ENCODE assay signal across 24 mouse cellular contexts in genomic region chr14:22201667-22202066, GRCm38 (mm10).
"Had no signal": no experiment of that assay in that cellular context is flagged by ENCODE, and none has a peak within 500 bp of the region (broad histone marks: within the 10 kb centered on the region; RNA-seq: fewer than 3 reads in every experiment).

No protein-coding gene starts in this region.

- DNase-seq: gastrocnemius, postnatal 14 days; gastrocnemius, postnatal 36 days; heart, adult 18-20 months; heart, postnatal 10 days; heart, postnatal 36 days; kidney, adult 11 months; kidney, adult 2 months; kidney, adult 9 months; kidney, postnatal 14 days; kidney, postnatal 36 days; layer of hippocampus, adult 9-11 months; layer of hippocampus, postnatal 36 days; left cerebral cortex, postnatal 4 days had no signal

- H3K9ac ChIP-seq: heart, embryonic 13.5 days; hindbrain, embryonic 13.5 days; hindbrain, embryonic 15.5 days; kidney, embryonic 15.5 days; limb, embryonic 13.5 days; limb, embryonic 15.5 days; liver, embryonic 14.5 days had no signal

- H3K4me1 ChIP-seq: kidney, embryonic 15.5 days; limb, embryonic 13.5 days; limb, embryonic 15.5 days had no signal

- H3K36me3 ChIP-seq: heart, embryonic 13.5 days; hindbrain, embryonic 13.5 days; hindbrain, embryonic 15.5 days; kidney, embryonic 15.5 days; limb, embryonic 13.5 days; limb, embryonic 15.5 days had no signal

- H3K4me3 ChIP-seq: heart, embryonic 13.5 days; hindbrain, embryonic 13.5 days; hindbrain, embryonic 15.5 days; kidney, embryonic 15.5 days; limb, embryonic 13.5 days; limb, embryonic 15.5 days had no signal

- H3K27ac ChIP-seq: heart, embryonic 13.5 days; hindbrain, embryonic 13.5 days; hindbrain, embryonic 15.5 days; hindbrain, postnatal 0 days; kidney, embryonic 15.5 days; kidney, postnatal 0 days; limb, embryonic 13.5 days; limb, embryonic 15.5 days; liver, embryonic 14.5 days had no signal

- H3K27me3 ChIP-seq: hindbrain, embryonic 15.5 days; limb, embryonic 15.5 days had no signal

- ATAC-seq: hindbrain, postnatal 0 days; intestine, embryonic 16.5 days had no signal

- H3K9me3 ChIP-seq: heart, embryonic 13.5 days; hindbrain, embryonic 13.5 days; hindbrain, embryonic 15.5 days; kidney, embryonic 15.5 days; limb, embryonic 13.5 days; limb, embryonic 15.5 days had no signal

- H3K4me2 ChIP-seq: heart, embryonic 13.5 days; hindbrain, embryonic 13.5 days; hindbrain, embryonic 15.5 days; kidney, embryonic 15.5 days; limb, embryonic 13.5 days; limb, embryonic 15.5 days; liver, embryonic 11.5 days had no signal
